Mouse (Mus musculus) erythroblast, embryonic 14.5 days (primary cell): ENCODE data around the gene Adamts15. TPM values are rescaled to one million over a fixed set of nuclear protein-coding genes. Genes with fewer than 3 reads are reported as not detected.

ENCODE experiments used
- H3K27me3 ChIP-seq: 2 replicates; pipeline ENCODE4 v1.6.1; 2012; ENCODE audit warnings: inconsistent platforms; ENCODE audit not compliant: control insufficient read depth
- H3K36me3 ChIP-seq: 2 replicates; pipeline ENCODE4 v1.6.1; 2012; ENCODE audit warnings: mild to moderate bottlenecking, inconsistent platforms; ENCODE audit not compliant: control insufficient read depth
- H3K4me1 ChIP-seq: 2 replicates; pipeline ENCODE4 v1.6.1; 2012; ENCODE audit warnings: inconsistent platforms; ENCODE audit not compliant: control insufficient read depth
- H3K4me3 ChIP-seq: replicated peaks from 2 replicates; pipeline ENCODE3; 2012; ENCODE audit warnings: moderate library complexity, mild to moderate bottlenecking, inconsistent platforms
- H3K9me3 ChIP-seq: 2 replicates; pipeline ENCODE4 v1.6.1; 2012; ENCODE audit warnings: low read length, inconsistent platforms, mixed read lengths; ENCODE audit not compliant: control insufficient read depth
- GATA1 ChIP-seq: IDR thresholded peaks from 2 replicates; pipeline ENCODE4 v1.6.1; 2012; ENCODE audit warnings: low read length, inconsistent platforms, mixed read lengths
- TAL1 ChIP-seq: IDR thresholded peaks from 3 replicates; pipeline ENCODE4 v1.6.1; 2012; ENCODE audit warnings: low read length, inconsistent platforms, mixed read lengths
- polyA plus RNA-seq: library from polyadenylated mRNA; stranded (reverse); fragments of >175 nt; gene quantifications from 2 replicates; pipeline ENCODE4 v1.2.3, GENCODE M21; 2012

The Adamts15 gene
- not detected in 2 replicates for polyA plus RNA-seq

DNA sequence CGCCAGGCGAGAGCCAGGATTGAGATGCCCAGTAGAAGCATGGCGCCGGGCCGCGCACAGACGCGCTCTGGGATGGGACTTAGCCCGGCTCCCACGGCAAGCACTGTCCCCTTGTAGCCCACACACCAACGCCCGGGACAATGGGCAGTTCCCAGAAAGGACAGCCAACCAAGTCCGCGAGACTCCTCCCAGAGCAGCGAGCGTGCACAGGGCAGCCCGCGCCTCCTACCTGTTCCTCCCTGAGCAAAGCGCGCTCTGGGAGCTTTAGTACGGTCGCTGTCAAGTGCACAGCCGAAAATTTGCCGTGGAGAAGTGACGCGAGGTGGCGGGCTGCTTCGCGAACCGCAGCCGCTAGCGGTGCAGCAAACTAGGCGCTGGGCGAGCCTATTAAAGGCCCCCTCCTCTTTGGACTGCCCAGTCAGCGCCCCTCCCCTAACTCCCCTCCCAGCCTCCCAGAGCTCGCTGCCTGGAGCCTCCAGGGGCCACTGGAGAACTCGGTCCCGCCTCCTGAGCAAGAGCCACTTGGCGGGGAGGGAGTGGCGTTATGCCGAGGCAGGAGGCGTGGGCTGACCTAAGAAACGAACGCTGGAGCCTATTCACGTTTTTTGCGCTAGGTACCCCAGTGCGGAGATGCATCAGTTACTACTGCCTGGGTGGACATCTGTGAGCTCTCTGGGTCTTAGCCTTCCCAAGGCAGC, at the start of gene Adamts15:
Gene Adamts15, minus strand, starts transcription at position 256 of the 698 bp plus-strand sequence.
- Histone ChIP-seq H3K4me3 (peak within 1 kb of the TSS; percentile 41), H3K4me1 (no peaks in the 10 kb centered on the region), H3K27me3 (peaks cover 27% of the 10 kb centered on the region), H3K9me3 (no peaks in the 10 kb centered on the region), H3K36me3 (no peaks in the 10 kb centered on the region)
- TF ChIP-seq GATA1, result no peak
- TF ChIP-seq TAL1, result no peak

DNA sequence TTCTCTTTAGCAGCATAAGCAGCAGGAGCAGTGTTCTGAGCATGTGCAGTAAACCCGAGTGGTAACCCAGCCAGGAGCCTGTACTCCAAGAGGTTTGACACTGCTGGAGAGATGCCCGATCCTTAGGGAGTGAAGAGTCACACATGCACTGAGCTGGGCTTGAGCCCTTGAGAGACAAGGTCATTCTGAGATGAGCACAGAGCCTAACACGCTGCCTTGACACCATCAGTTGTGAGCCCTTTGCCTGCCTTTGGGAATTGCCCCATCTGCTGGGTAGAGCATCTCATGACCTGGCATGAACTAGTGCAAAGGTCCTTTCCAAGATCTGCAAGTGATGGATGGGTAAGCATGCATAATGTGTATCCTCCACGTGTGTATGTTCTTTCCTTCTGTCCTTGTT, 49.7 kb upstream of the Adamts15 start:
- H3K36me3 ChIP-seq, result no peaks in the 10 kb centered on the region
- H3K4me1 ChIP-seq, result no peaks in the 10 kb centered on the region
- H3K27me3 ChIP-seq, result no peaks in the 10 kb centered on the region
- H3K4me3 ChIP-seq, result no peak overlapping the region
- TF ChIP-seq GATA1 (no peak), TAL1 (no peak)
- H3K9me3 ChIP-seq, result no peaks in the 10 kb centered on the region

DNA sequence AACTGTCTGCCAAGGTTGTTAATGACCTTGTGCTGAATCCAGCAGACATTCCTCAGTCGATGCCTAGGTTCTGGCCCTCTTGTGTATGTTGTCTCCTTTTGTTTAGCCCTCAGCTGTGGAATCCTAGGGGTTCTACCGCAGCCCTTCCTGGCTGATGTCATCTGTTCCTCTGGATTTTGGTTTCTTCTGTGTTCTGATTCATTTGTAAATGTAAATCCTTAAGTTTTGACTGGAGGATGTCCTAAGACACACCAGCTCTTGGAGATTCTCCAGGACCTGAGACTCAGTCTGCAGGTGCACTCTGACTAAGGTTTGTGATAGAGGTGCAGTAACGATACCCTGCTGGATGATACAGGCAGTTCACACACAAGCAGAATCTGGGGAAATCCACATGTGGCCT, 47.7 kb upstream of the Adamts15 start:
- Histone ChIP-seq H3K27me3 (no peaks in the 10 kb centered on the region), H3K4me1 (no peaks in the 10 kb centered on the region), H3K4me3 (no peak overlapping the region), H3K9me3 (no peaks in the 10 kb centered on the region), H3K36me3 (no peaks in the 10 kb centered on the region)
- no peak for TF ChIP-seq GATA1
- no peak for TF ChIP-seq TAL1

DNA sequence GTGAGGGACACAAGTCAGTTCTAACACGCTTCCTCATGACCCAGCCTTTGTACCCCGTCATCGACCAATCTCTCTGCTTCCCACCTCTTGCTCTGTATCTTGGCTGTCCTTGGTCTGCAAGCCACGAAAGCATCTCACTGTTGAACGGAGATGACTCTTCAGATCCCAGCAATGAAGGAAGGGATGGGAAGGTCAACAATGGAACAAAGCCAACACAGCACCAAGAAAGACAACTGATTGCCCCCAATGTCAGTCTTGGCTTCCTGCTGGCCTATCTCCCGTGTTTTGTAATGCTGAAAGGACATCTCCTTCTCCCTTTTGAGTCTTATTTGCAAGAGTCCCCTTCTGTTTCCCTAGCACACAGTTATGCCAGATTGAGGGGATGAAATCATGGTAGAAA, 45.9 kb upstream of the Adamts15 start:
- TF ChIP-seq TAL1 (no peak), GATA1 (no peak)
- H3K4me1 ChIP-seq, result no peaks in the 10 kb centered on the region
- H3K36me3 ChIP-seq, result no peaks in the 10 kb centered on the region
- no peaks in the 10 kb centered on the region for H3K9me3 ChIP-seq
- no peaks in the 10 kb centered on the region for H3K27me3 ChIP-seq
- no peak overlapping the region for H3K4me3 ChIP-seq

DNA sequence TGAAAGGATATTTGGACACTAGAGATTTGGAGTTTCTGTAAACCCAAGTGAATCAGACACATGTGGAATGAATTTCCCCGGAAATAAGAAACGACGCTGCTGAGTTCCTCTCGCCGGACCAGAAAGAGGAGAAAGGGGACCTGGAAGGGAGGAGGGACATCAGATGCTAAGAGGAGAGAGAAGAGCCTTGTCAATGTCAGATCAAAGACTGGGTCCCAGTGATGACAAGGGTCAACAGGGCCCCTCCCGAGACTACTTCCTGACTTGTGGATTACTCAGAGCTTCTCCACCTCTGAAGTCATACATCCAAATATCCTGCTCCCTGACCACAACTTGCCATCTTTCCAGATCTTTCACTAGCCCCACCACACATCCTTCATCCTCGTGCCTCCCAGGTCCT, 44.6 kb upstream of the Adamts15 start:
- no peaks in the 10 kb centered on the region for H3K36me3 ChIP-seq
- H3K4me1 ChIP-seq, result no peaks in the 10 kb centered on the region
- no peak overlapping the region for H3K4me3 ChIP-seq
- TF ChIP-seq TAL1, result no peak
- no peaks in the 10 kb centered on the region for H3K27me3 ChIP-seq
- no peaks in the 10 kb centered on the region for H3K9me3 ChIP-seq

DNA sequence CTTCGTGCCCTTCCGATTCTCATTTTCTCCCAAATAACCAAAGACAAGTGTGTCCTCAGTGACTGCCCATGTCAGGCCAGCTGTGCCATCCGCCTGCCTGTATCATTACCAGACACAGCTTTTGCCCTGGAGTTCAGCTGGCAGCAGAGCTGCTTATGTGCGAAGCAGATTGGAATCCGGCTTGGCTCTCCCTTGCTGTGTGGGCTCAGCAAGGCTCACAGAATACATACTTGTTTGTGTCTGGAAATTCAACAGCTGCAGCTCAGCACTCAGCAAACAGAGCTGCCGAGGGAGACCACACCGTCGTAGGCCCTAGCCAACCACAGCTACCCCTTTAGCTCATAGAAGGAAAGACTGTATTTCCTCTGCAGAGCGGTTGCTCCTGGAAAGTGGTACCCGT, 42.4 kb upstream of the Adamts15 start:
- Histone ChIP-seq H3K9me3 (no peaks in the 10 kb centered on the region), H3K4me1 (no peaks in the 10 kb centered on the region), H3K4me3 (no peak overlapping the region), H3K27me3 (no peaks in the 10 kb centered on the region), H3K36me3 (no peaks in the 10 kb centered on the region)
- TF ChIP-seq GATA1 (no peak), TAL1 (no peak)

DNA sequence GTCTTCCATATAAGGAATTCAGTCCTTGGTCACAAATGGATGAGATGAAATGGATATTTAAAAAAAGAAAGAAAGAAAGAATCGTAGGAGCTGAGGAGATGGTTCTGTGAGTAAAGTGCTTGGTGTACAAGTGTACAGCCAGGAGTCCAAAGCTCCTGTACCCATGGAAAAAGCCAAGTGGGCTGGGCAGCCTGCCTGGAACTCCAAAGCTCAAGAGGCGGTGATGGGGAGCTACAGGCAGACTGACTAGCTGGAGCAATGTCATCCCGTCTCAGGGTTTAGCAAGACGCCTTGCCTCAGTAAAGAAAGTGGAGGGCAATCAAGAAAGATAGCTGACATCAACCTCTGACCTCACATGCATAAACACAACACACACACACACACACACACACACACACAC, 41.5 kb upstream of the Adamts15 start:
- no peak overlapping the region for H3K4me3 ChIP-seq
- H3K27me3 ChIP-seq, result no peaks in the 10 kb centered on the region
- TF ChIP-seq GATA1, result no peak
- TF ChIP-seq TAL1, result no peak
- no peaks in the 10 kb centered on the region for H3K36me3 ChIP-seq
- no peaks in the 10 kb centered on the region for H3K4me1 ChIP-seq
- H3K9me3 ChIP-seq, result no peaks in the 10 kb centered on the region

DNA sequence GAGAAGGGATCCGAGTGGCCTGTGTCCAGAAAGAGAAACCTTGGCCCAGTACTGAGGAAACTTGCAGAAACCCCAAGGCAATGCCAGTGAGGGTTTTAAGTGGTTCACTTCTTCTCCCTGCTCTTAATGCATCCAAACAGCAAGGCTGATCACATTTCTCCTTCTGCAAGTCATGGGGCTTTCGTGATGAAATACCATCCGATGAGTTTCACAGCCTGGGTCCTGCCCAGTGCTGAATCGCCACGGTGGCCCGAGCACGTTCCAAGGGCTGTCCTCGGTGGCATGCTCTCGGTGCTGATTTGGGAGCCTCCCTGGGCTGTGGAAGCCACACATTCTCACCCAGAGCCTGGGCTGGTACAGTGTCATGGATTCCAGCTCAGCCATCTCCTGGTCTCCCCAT, 33.0 kb upstream of the Adamts15 start:
- Histone ChIP-seq H3K4me1 (no peaks in the 10 kb centered on the region), H3K4me3 (no peak overlapping the region), H3K27me3 (no peaks in the 10 kb centered on the region), H3K36me3 (no peaks in the 10 kb centered on the region), H3K9me3 (no peaks in the 10 kb centered on the region)
- TF ChIP-seq TAL1, result no peak

DNA sequence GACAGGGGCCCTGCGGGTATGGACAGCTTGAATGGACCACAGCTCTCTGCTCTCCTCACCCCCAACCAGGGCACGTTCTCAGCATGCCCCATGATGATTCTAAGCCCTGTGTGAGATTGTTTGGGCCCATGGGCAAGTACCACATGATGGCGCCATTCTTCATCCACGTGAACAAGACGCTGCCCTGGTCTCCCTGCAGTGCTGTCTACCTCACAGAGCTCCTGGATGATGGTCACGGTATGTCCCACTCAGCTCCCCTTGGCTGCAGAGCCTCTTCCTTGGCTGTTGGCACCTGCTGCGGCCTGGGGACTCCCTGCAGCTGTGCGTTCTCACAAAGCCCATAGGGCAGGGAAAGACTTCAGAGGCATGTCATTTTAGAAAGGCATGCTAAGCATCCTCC, 31.0 kb upstream of the Adamts15 start:
- Histone ChIP-seq H3K4me3 (no peak overlapping the region), H3K9me3 (no peaks in the 10 kb centered on the region), H3K4me1 (no peaks in the 10 kb centered on the region), H3K27me3 (no peaks in the 10 kb centered on the region), H3K36me3 (no peaks in the 10 kb centered on the region)
- TF ChIP-seq GATA1, result no peak
- TF ChIP-seq TAL1, result no peak

DNA sequence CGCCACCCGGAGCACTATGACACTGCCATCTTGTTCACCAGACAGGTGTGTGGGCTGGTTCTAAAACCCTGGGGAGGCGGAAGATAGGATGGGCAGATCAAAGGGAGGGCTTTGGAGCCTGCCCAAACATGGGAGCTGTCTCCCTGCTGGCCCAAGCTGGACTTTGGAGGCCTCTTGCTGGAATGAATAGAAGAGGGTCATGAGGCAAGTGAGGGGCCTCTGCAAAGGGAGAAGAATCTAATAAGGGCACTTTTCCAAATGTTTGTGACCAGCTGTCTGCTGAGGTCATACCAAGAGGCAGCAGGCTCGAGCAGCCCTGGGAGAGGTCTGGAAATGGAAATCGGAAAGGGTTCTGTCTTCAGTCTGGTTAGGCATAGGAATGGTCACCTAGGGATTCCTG, 29.2 kb upstream of the Adamts15 start:
- no peaks in the 10 kb centered on the region; the same call in 1 of the 2 replicates for H3K27me3 ChIP-seq
- no peaks in the 10 kb centered on the region for H3K9me3 ChIP-seq
- no peaks in the 10 kb centered on the region for H3K4me1 ChIP-seq
- H3K4me3 ChIP-seq, result no peak overlapping the region
- no peak for TF ChIP-seq TAL1
- no peak for TF ChIP-seq GATA1
- no peaks in the 10 kb centered on the region for H3K36me3 ChIP-seq
